Mouse (Mus musculus): Measurements from ENCODE around the gene Fam120a.

GRCm38 (mm10) chr13:48870771-48871731, 96.8 kb downstream of the Fam120a start, which contains the start of gene Phf2:
- TF ChIP-seq CTCF (IDR thresholded peaks at IDR 0.05; ENCODE audit: borderline replicate concordance, control insufficient read depth, extremely low read depth, insufficient read depth, low read length, poor library complexity) (no peak), POLR2A (IDR thresholded peaks at IDR 0.05; ENCODE audit: control insufficient read depth, extremely low read depth, insufficient read depth, low read length, poor library complexity) (no peak)
